Mouse (Mus musculus) left cerebral cortex, postnatal 10 days (tissue): ENCODE results near the gene Uspl1. TPM values are rescaled to one million over a fixed set of nuclear protein-coding genes. Genes with fewer than 3 reads are reported as not detected.

Experiments used
- DNase-seq, 2 experiments: peaks; one replicate each; pipeline ENCODE4 v3.0.0; 2021 to 2022; ENCODE audit warnings: low spot score in 2 of 2, mixed read lengths in 1 of 2; ENCODE audit errors: extremely low spot score in 1 of 2
- intact Hi-C: fragments of 180-260 bp; cut with DNase I; formaldehyde crosslinking; loops from one replicate; pipeline ENCODE4 v1.15.1; 2025
- microRNA-seq: library from miRNA; unstranded; fragments of <30 nt; microRNA quantifications from one replicate; pipeline ENCODE4 v1.2.0, GENCODE M21; 2022
- total RNA-seq, 2 experiments: library from RNA; stranded (reverse); gene quantifications; 2 replicates each; pipeline ENCODE4 v1.2.3; 2021

Uspl1 gene
- total RNA-seq, 2 experiments from 2014 or later, result 50.2 to 57.8 TPM

DNA sequence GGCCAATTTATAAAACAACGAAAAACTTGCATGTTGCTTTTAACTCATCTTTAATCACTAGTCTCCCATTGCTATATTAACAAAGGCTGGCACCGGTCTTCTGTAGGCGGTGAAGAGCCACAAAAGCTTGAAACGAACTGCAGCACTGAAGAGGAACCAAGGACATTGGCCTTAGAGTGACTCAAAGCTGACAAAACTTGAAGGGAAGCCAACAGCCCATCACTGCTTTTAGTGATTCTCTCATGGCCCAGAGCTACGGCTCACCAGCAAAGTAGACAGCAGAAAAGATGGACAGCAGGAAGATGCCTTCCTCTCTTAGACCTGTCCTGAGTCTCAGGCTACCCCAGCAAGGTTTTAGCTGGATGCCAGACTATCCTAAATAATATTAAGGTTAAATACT, 58.3 kb downstream of the Uspl1 start:
- intact Hi-C loops, result no loop called here
- no peak for DNase-seq

DNA sequence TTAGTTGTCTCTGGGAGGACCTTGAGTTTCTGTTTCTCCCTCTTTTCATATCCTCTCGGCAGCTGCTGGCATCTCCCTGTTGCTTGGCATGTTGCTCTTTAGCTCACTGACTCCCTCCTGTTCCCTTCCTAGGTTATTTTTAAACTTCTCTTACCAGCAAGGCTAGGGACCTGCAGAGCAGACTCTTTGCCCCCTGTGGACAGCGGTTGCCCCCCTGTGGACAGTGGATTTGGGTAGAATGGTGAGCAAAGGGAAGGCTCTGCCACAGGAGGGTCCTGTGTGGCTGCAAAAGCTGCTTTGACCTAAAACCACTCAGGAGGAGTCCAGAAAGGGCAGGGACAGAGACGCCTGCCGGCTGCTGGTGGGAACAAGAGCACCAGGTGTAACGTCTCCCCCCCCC, 58.9 kb downstream of the Uspl1 start:
- intact Hi-C loops, result no loop called here
- DNase-seq, result no peak

DNA sequence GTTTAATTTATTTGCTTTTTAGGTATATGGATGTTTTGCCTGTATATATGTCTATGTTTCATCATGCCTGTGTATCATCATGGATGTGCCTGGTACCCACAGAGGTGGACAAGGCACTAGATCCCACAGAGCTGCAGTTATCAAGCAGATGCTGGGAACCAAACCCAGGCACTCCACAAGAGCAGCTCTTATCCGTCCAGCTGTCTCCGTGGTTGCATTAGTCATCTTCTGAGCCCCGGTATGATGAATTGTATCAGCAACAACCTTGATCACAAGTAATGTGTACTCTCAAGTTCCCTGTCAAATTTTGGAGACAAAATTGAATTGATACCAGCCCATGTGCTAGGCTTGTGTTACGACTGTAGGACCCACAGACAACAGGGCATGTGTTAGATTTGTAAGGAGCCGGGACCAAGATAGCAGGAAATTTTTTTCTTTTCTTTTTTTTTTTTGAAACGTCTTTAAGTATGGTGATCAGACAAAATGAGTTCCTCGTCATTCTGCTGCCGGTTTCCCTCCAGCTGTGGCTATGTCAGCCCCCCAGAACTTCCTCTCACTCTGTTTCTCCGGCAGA, 61.3 kb downstream of the Uspl1 start:
- intact Hi-C loops, result no loop called here
- DNase-seq, result no peak

DNA sequence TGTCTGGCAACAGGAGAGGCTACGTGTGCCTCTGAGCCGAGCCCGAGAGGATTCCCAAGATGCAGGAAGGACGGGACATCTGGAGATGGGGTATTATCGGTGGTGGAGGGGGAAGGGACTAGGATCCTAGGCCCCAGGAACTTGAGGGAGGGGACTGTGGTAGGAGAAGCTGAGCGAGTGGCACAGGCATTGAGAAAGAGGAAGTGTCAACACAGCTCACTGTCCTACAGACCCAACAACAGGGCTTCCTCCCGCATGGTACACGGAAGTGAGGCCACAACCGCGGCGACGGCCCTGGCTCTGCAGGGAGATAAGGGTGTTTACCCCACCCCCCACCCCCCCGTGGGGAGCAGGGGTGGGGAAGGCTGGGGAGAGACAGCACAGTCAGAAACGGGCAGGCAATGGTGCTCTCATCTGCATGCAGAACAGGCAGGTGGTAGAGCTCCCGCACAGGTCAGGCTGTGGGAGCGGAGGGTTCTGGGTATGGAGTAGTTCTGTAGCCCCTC, 61.9 kb downstream of the Uspl1 start:
- intact Hi-C loops, result no loop called here
- DNase-seq, result peak in 1 of 2 experiments; percentile 58

DNA sequence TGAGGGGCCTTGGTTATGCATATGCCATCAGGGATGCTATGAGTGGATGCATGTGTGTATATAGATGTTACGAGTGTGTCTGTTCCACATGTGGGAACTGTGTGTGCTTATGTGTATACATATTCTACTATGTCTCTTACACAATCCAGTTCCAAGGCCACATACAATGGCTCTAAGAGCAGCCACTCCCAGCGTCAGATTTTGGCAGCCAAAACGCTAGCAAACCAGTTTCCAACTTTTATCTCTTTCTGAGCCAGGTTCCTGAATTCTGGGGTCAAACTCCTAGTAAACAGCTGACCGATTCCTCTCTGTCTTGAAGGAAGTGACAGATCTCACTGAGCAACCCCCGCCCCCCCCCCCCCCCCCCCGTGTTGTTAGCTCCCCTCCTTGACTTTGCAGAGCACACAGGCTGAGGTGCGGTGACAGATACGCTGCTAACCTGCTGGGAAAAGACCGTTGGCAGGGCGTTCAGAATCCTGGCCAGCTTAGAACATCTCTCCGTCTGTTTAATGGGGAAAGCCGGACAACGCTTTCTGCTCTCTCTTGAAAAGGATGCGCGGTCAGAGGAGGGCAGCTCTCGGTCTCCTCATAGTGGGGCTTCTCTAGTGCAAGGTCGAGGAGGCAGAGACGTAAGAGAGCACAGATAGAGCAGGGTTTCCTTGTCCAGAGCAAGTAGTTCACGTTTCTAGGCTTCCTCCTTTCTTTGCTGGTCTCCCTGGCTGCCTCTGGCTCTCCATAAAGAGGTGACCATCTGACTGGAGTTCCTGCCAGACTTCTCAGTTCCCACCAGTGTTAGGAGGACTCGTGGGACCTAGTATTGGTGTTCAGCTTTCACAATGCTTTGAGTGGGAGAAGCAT, 63.1 kb downstream of the Uspl1 start:
- no peak for DNase-seq
- intact Hi-C loops, result no loop called here

DNA sequence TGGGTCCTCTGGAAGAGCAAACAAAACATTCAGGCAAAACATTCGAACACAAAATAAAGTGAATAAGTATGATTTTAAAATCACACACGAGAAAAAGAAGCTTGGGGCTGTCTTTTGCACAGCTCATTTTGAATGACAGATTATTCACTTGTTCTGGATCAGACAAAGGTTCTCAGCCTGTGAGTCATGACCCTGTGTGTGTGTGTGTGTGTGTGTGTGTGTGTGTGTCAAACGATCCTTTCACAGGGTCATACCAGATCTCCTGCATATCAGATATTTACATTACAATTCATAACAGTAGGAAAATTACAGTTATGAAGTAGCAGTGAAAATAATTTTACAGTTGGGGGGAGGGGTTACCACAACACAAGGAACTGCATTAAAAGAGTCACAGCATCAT, 68.2 kb downstream of the Uspl1 start:
- intact Hi-C loops, result no loop called here
- DNase-seq, result no peak

DNA sequence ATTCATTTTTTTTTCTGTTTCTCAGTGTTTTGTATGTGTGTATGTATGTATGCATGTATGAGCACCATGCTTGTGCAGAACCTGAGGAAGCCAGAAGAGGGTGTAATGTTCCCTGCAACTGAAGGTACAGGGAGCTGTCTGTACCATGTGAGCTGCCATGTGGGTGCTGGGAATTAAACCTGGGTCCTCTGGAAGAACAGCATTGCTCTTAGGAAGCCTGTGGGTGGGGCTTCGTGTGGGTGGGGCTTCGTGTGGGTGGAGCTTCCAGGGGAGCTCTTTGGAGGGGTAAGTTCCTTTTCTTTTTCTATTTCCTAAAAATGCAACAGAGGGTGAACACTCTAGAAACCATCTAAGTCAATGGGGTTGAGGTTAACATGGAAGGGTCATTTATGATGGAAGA, 69.3 kb downstream of the Uspl1 start:
- intact Hi-C loops, result no loop called here
- no peak for DNase-seq

DNA sequence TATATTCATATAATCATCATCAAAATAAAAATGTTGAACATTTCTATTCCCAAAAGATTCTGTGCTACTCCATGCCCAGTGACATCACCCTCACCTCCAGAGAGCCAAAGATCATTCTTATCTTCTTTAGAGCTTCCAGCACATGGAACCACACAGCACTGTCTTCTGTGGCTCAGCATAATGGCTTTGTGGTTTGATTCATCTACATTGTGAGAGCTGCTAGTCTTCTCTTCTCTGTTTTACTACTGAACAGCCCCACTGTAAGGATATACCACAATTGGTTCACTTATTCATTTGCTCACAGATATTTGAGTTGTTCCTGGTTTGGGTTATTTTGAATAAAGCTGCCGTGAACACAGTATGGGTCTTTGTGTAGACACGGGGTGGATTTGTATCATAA, 71.4 kb downstream of the Uspl1 start:
- DNase-seq, result no peak
- intact Hi-C loops, result no loop called here

DNA sequence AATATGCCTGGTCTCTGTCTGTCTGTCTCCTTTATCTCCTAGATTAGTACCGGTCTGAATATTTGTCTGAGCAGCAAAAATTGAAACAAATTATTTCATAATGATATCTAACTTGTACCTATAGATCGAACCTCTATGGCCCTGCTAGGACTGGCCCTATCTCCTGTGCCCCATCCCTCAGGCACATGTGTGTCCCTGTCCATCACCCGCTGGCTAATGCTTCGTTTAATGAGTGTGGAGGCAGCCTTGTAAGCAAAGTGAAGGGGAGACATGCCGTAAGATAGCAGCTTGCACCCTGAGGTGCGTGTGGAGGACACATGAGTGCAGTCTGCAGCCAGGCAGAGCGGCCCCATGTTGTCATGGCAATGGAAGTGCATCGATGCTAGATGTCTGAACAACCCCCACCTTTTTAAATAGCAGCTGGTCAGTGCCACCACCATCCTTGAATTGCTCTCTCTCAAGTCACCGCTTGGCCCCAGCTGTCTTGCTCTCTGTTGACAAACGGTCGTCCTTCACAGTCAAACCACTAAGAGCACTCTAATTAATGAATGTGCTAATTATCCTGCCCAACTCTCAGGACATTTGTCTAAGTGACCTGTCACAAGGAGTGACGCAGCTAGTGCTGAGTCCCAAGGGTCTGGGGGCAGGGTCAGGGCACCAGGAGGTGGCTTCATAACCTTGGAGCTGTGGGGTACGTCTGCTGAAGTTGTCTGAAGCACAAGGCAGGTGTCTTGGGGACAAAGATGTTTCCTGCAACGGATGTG, 73.5 kb downstream of the Uspl1 start:
- DNase-seq, result no peak
- intact Hi-C loops, result no loop called here

DNA sequence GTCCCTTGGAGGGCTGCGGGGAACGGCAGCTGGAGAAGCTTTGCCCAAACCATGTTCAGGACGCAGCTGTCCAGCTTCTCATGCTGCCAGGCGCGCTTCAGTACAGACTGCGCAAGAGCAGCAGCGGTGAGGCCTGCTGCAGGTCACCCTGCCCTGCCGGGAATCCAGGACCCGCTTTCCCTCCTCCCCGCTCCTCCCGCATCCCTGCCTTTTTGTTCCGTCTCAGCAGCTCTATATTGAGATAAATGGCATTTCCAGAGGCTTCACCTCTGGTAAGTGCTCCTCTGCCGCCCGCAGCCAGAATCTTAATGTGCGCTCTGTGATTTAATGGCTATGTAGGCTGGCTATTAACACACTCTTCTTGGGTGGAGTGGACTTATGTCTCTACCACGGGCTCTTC, 74.9 kb downstream of the Uspl1 start:
- intact Hi-C loops, result no loop called here
- DNase-seq, result no peak

DNA sequence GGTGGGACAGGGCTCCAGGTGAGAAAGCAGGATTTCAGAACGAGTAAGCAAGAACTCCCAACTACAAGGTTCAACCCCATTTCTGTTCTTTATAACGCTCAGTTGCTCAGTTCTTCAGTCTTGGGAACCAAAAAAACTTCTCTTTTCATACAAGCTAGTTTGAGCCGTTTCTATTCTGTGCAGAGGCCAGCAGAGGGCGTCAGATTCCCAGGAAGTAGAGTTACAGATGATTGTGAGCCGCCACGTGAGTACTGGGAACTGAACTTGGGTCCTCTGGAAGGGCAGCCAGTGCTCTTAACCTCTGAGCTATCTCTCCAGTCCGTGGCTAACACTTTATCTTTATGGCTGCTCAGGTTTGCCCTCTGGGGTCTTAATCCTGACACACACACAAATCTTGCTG, 77.3 kb downstream of the Uspl1 start:
- intact Hi-C loops, result no loop called here
- DNase-seq, result no peak

DNA sequence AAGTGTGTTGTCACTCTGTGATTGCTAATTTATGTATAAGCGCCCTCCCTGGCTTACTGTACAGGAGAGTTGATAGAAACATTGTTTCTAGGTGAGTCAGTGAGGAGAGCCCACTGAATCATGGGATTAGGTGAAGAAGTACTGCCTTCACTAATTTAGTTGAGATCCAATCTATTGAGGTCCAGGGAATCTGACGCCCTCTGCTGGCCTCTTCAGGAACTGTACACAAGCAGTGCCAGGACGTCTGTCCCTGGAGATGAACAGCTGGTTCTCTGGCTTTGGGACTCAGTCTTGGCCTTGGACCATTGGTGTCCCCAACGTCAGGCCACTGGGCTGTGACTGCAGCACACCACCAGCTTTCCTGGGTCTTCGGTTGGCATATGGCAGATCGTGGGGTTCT, 77.7 kb downstream of the Uspl1 start:
- no peak for DNase-seq

DNA sequence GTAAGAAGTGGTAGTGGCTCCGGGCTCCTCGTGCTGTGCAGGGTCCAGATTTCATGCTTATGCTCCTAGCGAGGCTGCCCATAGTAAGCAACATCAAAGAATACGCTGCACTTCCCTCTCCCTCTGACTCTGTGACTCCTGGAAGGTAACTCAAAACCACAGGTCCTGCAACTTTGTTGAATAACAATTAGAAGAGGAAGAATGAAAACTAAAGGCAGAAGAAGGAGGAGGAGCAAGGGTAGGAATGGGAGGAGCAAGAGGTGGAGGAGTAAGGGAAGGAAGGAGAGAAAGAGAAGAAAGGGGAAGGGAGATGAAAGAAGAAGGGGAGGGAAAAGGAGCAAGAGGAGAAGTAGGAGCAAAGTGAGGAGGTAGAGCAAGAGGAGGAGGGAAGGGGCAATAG, 80.3 kb downstream of the Uspl1 start, which contains the start of gene Alox5ap:
Alox5ap (plus strand) TSS at position 363 of the 400 bp plus-strand sequence.
- intact Hi-C loops, result no loop called here
- no peak for DNase-seq

More for the DNA sequence above, 77.7 kb downstream of the Uspl1 start:
- intact Hi-C loops, result no loop called here

DNA sequence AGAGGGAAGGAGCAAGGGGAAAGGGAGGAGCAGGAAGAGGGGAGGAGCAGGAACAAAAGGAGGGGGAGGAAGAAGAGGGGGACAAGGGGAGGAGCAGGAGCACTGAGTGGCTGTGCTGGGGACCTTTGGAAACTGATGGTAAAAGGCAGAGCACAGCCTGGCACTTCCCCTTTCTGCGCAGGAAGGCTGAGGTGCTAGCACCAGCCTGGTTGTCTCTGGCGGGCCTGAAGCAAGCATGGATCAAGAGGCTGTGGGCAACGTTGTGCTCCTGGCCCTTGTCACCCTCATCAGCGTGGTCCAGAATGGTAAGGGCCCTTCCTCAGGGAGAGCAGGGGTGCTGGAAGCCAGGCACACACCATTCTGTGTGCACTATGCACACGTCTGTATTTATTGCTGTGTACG, 80.7 kb downstream of the Uspl1 start:
- intact Hi-C loops, result no loop called here
- DNase-seq, result no peak

Small RNA genes lying within 50 kb of the gene (microRNA-seq; reads per million reads assigned to microRNA genes)
- not detected for gene Gm24105

Other genes with a start within 250 kb of the Uspl1 start
- 10 to 100 TPM in 1 of 2 experiments, 1 to 10 TPM in 1; 6.0 to 18.1 TPM for gene Gm42791, start 189.2 kb upstream of the Uspl1 start, total RNA-seq
- 100 to 1,000 TPM; 193 to 198 TPM for gene Hmgb1, start 139 bp downstream of the Uspl1 start, total RNA-seq
- 1 to 10 TPM; 7.5 to 8.4 TPM for gene Alox5ap, start 80.4 kb downstream of the Uspl1 start, total RNA-seq
- 1 to 10 TPM; 2.7 to 3.5 TPM for gene Medag, start 227.4 kb downstream of the Uspl1 start, total RNA-seq